Comparison of ENCODE assay signal across 28 mouse cellular contexts in genomic region chr7:138467386-138467785, GRCm38 (mm10).
"Had no signal": no experiment of that assay in that cellular context is flagged by ENCODE, and none has a peak within 500 bp of the region (broad histone marks: within the 10 kb centered on the region; RNA-seq: fewer than 3 reads in every experiment).

No protein-coding gene starts in this region.

- ATAC-seq: forebrain, embryonic 13.5 days; forebrain, embryonic 14.5 days; forebrain, embryonic 15.5 days; forebrain, embryonic 16.5 days; forebrain, postnatal 0 days had no signal

- DNase-seq: cerebellum, adult 2 months; cerebellum, adult 8-10 months; cerebellum, adult 9-10 months; cerebellum, adult 9-11 months; cerebellum, postnatal 10 days; cerebellum, postnatal 14 days; cerebellum, postnatal 25 days; cerebellum, postnatal 36 days; embryo, embryonic 11 days; forebrain, postnatal 0 days; gastrocnemius, adult 2 months; gastrocnemius, postnatal 10 days; gastrocnemius, postnatal 14 days; gastrocnemius, postnatal 25 days; gastrocnemius, postnatal 36 days; heart, adult 18-20 months; heart, adult 2 months had no signal

- H3K4me2 ChIP-seq: embryonic facial prominence, embryonic 12.5 days; embryonic facial prominence, embryonic 13.5 days; embryonic facial prominence, embryonic 15.5 days; forebrain, embryonic 12.5 days; forebrain, embryonic 13.5 days; forebrain, embryonic 15.5 days had no signal

- H3K27me3 ChIP-seq: embryonic facial prominence, embryonic 12.5 days; embryonic facial prominence, embryonic 13.5 days; embryonic facial prominence, embryonic 15.5 days; forebrain, embryonic 12.5 days; forebrain, embryonic 13.5 days; forebrain, embryonic 15.5 days had no signal

- H3K9ac ChIP-seq: embryonic facial prominence, embryonic 12.5 days; embryonic facial prominence, embryonic 13.5 days; embryonic facial prominence, embryonic 15.5 days; forebrain, embryonic 12.5 days; forebrain, embryonic 13.5 days; forebrain, embryonic 15.5 days; forebrain, postnatal 0 days had no signal

- H3K4me3 ChIP-seq: embryonic facial prominence, embryonic 10.5 days; embryonic facial prominence, embryonic 12.5 days; embryonic facial prominence, embryonic 13.5 days; embryonic facial prominence, embryonic 15.5 days; erythroblast, embryonic 14.5 days; forebrain, embryonic 10.5 days; forebrain, embryonic 12.5 days; forebrain, embryonic 13.5 days; forebrain, embryonic 15.5 days; gastrocnemius, adult 2 months; heart, adult 2 months had no signal

- H3K9me3 ChIP-seq: embryonic facial prominence, embryonic 10.5 days; embryonic facial prominence, embryonic 12.5 days; embryonic facial prominence, embryonic 13.5 days; embryonic facial prominence, embryonic 15.5 days; forebrain, embryonic 10.5 days; forebrain, embryonic 12.5 days; forebrain, embryonic 13.5 days; forebrain, embryonic 15.5 days had no signal

- H3K4me1 ChIP-seq: embryonic facial prominence, embryonic 10.5 days; embryonic facial prominence, embryonic 12.5 days; embryonic facial prominence, embryonic 13.5 days; embryonic facial prominence, embryonic 15.5 days; forebrain, embryonic 10.5 days; forebrain, embryonic 12.5 days; forebrain, embryonic 13.5 days had no signal

- H3K36me3 ChIP-seq: embryonic facial prominence, embryonic 10.5 days; embryonic facial prominence, embryonic 12.5 days; embryonic facial prominence, embryonic 13.5 days; embryonic facial prominence, embryonic 15.5 days; forebrain, embryonic 10.5 days; forebrain, embryonic 12.5 days; forebrain, embryonic 15.5 days had no signal

- H3K27ac ChIP-seq: embryonic facial prominence, embryonic 10.5 days; embryonic facial prominence, embryonic 12.5 days; embryonic facial prominence, embryonic 13.5 days; embryonic facial prominence, embryonic 15.5 days; forebrain, embryonic 10.5 days; forebrain, embryonic 12.5 days; forebrain, embryonic 13.5 days; forebrain, embryonic 15.5 days; gastrocnemius, adult 2 months; heart, adult 2 months had no signal
